Mouse (Mus musculus) embryonic facial prominence, embryonic 12.5 days (tissue): ENCODE measurements around the gene Olfr888. TPM values are rescaled to one million over a fixed set of nuclear protein-coding genes. Genes with fewer than 3 reads are reported as not detected.

Experiments used
- ATAC-seq: fragments of 200-750 bp; cut with Nextera tagmentation; 2 replicates; pipeline ENCODE4 v1.8.0; 2017; ENCODE audit not compliant: insufficient number of reproducible peaks, insufficient read depth, low FRiP score, low TSS enrichment
- H3K27ac ChIP-seq: fragments of 300-500 bp; sonication (generic); 2 replicates; pipeline ENCODE4 v1.5.1; 2016; ENCODE audit warnings: mild to moderate bottlenecking
- H3K27me3 ChIP-seq: fragments of 300-500 bp; sonication (generic); 2 replicates; pipeline ENCODE4 v1.6.1; 2016; ENCODE audit warnings: mild to moderate bottlenecking, moderate library complexity
- H3K36me3 ChIP-seq: fragments of 300-500 bp; sonication (generic); 2 replicates; pipeline ENCODE4 v1.6.1; 2016; ENCODE audit warnings: mild to moderate bottlenecking
- H3K4me1 ChIP-seq: fragments of 300-500 bp; sonication (generic); 2 replicates; pipeline ENCODE4 v1.6.1; 2016
- H3K4me2 ChIP-seq: fragments of 300-500 bp; sonication (generic); replicated peaks from 2 replicates; pipeline ENCODE4 v1.6.1; 2016; ENCODE audit warnings: mild to moderate bottlenecking, moderate library complexity
- H3K4me3 ChIP-seq: fragments of 300-500 bp; sonication (generic); 2 replicates; pipeline ENCODE4 v1.5.1; 2016; ENCODE audit warnings: mild to moderate bottlenecking
- H3K9ac ChIP-seq: fragments of 300-500 bp; sonication (generic); 2 replicates; pipeline ENCODE4 v1.6.1; 2016; ENCODE audit warnings: mild to moderate bottlenecking, moderate library complexity
- H3K9me3 ChIP-seq: fragments of 300-500 bp; sonication (generic); 2 replicates; pipeline ENCODE4 v1.6.1; 2016; ENCODE audit warnings: mild to moderate bottlenecking, moderate library complexity
- WGBS: fragments of 180-500 bp; shearing (Covaris S2); methylation state at CpG from one replicate; pipeline ENCODE4 v1.1.7; 2016; 5-methylcytosine and 5-hydroxymethylcytosine counted together
- polyA plus RNA-seq: library from polyadenylated mRNA; unstranded; fragments of >200 nt; fragmentation: Nextera tagmentation; extraction: Ambion mirVana; gene quantifications from 2 replicates; pipeline ENCODE4 v1.2.1, GENCODE M21; 2016

The Olfr888 gene
- not detected in 2 replicates for polyA plus RNA-seq

DNA sequence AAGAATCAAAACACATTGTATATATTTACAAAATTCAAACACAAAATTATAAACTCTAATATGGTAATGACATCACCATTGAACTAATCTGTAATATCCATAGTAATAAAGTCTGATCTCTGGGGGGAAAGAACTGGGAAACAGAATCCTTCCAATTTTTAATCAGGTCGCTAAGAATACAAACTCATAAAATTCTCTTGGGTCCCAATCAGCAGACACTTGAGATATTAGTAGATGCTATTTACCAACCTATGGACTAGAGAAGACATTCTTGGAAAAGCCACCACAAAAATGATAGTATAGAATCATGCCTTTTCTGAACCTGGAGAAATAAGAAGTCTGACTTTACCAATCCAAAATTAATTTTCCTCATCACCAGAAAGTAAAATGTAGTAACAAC, at the start of gene Olfr888:
Gene Olfr888, plus strand, starts transcription at position 301 of the 400 bp plus-strand sequence.
- H3K9ac ChIP-seq, result no peak within 1 kb of the TSS
- H3K4me1 ChIP-seq, result no peaks in the 10 kb centered on the region
- WGBS, result 80% methylated on average over 1 of the region's 1 CpGs
- H3K27me3 ChIP-seq, result no peaks in the 10 kb centered on the region
- ATAC-seq, result no peak
- no peaks in the 10 kb centered on the region for H3K9me3 ChIP-seq
- no peak within 1 kb of the TSS for H3K4me2 ChIP-seq
- no peak within 1 kb of the TSS for H3K4me3 ChIP-seq
- no peak within 1 kb of the TSS for H3K27ac ChIP-seq
- no peaks in the 10 kb centered on the region for H3K36me3 ChIP-seq

DNA sequence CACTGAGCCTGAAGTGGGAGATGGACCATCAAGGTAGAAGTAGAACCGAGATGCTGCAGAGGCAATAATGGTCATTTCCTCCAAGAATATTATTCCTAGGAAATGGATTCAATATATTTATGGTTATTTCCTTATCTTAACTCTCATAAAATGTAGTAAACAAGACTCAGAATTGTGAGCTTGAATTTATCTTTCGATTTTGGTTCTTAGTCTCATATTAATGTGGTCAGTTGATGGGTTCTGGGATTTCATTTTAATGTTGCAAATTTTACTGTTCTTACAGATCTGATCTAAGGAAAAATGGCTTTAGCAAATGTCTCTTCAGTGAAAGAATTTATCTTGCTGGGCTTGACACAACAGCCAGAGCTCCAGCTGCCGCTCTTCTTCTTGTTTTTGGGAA, 46.9 kb upstream of the Olfr888 start, which contains the start of gene Olfr885:
Gene Olfr885, plus strand, starts transcription at position 301 of the 400 bp plus-strand sequence.
- no peaks in the 10 kb centered on the region for H3K27me3 ChIP-seq
- H3K9ac ChIP-seq, result no peak within 1 kb of the TSS
- no peak within 1 kb of the TSS for H3K27ac ChIP-seq
- no peak for ATAC-seq
- H3K36me3 ChIP-seq, result no peaks in the 10 kb centered on the region
- H3K4me1 ChIP-seq, result no peaks in the 10 kb centered on the region
- H3K9me3 ChIP-seq, result no peaks in the 10 kb centered on the region
- no peak within 1 kb of the TSS for H3K4me3 ChIP-seq
- H3K4me2 ChIP-seq, result no peak within 1 kb of the TSS
- WGBS, result 86% methylated on average over 3 of the region's 3 CpGs

DNA sequence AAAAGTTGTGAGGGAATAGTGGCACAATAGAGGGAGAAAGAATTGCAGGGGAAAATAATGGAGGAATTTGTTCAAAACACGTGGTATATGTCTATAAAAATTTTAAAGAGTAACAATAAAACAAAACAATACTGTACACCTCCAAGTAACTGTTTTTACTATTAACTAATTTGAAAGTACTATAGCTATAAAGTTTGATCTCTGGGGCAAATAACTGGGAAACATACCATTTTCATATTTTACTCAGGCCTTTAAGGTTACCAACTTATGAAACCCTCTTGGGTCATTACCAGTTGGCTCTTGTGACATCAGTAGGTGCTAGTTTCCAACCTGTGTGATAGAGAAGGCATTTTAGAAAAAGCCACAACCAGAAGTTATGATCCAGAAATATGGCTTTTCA, 24.2 kb upstream of the Olfr888 start, which contains the start of gene Olfr887:
Gene Olfr887, plus strand, starts transcription at position 301 of the 400 bp plus-strand sequence.
- Histone ChIP-seq H3K9me3 (no peaks in the 10 kb centered on the region), H3K36me3 (no peaks in the 10 kb centered on the region), H3K4me1 (no peaks in the 10 kb centered on the region), H3K9ac (no peak within 1 kb of the TSS), H3K27ac (no peak within 1 kb of the TSS), H3K4me3 (no peak within 1 kb of the TSS), H3K27me3 (no peaks in the 10 kb centered on the region), H3K4me2 (no peak within 1 kb of the TSS)
- no peak for ATAC-seq
- WGBS, result 70% methylated on average over 1 of the region's 1 CpGs

DNA sequence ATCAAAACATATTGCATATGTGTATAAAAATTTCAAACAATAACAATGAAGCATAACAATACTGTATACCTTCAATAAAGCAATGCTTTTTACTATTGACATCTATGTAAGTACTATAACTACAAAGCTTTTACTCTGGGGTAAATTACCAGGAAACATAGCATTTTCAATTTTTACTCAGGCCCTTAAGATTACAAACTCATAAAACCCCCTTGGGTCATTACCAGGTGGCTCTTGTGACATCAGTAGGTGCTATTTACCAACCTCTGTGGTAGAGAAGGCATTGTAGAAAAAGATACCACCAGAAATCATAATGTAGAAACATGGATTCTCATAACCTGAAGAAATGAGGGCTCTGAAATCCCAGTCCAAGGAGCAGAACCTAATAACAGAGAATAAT, 7.0 kb downstream of the Olfr888 start, which contains the start of gene Olfr889:
Gene Olfr889, plus strand, starts transcription at position 301 of the 400 bp plus-strand sequence.
- no peaks in the 10 kb centered on the region for H3K36me3 ChIP-seq
- no peaks in the 10 kb centered on the region for H3K9me3 ChIP-seq
- H3K4me3 ChIP-seq, result no peak within 1 kb of the TSS
- H3K9ac ChIP-seq, result no peak within 1 kb of the TSS
- H3K27ac ChIP-seq, result no peak within 1 kb of the TSS
- no peak within 1 kb of the TSS for H3K4me2 ChIP-seq
- H3K4me1 ChIP-seq, result no peaks in the 10 kb centered on the region
- no peak for ATAC-seq
- H3K27me3 ChIP-seq, result no peaks in the 10 kb centered on the region

DNA sequence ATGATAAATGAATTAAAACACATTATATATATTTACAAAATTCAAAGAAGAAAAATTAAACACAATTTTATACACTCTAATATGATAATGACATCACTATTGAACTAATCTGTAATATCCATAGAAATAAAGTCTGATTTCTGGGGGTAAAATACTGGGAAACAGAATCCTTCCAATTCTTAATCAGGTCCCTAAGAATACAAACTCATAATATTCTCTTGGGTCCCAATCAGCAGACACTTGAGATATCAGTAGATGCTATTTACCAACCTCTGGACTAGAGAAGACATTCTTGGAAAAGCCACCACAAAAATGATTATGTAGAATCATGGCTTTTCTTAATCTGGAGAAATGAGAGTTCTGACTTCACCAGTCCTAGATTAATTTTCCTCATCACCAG, 34.3 kb downstream of the Olfr888 start, which contains the start of gene Olfr890:
Gene Olfr890, plus strand, starts transcription at position 301 of the 400 bp plus-strand sequence.
- Histone ChIP-seq H3K36me3 (no peaks in the 10 kb centered on the region), H3K4me2 (no peak within 1 kb of the TSS), H3K9ac (no peak within 1 kb of the TSS), H3K4me3 (no peak within 1 kb of the TSS), H3K9me3 (no peaks in the 10 kb centered on the region), H3K27me3 (no peaks in the 10 kb centered on the region), H3K4me1 (no peaks in the 10 kb centered on the region), H3K27ac (no peak within 1 kb of the TSS)
- no peak for ATAC-seq

Other genes with a start within 250 kb of the Olfr888 start
- gene Olfr145, start 211.4 kb upstream of the Olfr888 start, polyA plus RNA-seq, result not detected in 2 replicates
- not detected in 2 replicates for gene Olfr878, start 190.3 kb upstream of the Olfr888 start, polyA plus RNA-seq
- not detected in 2 replicates for gene Olfr881, start 116.3 kb upstream of the Olfr888 start, polyA plus RNA-seq
- gene Olfr883, start 82.3 kb upstream of the Olfr888 start, polyA plus RNA-seq, result not detected in 2 replicates
- not detected in 2 replicates for gene Olfr884, start 61.6 kb upstream of the Olfr888 start, polyA plus RNA-seq
- not detected in 2 replicates for gene Olfr885, start 46.8 kb upstream of the Olfr888 start, polyA plus RNA-seq
- gene Olfr887, start 24.1 kb upstream of the Olfr888 start, polyA plus RNA-seq, result not detected in 2 replicates
- 0.10 TPM in 2 replicates for gene Olfr889, start 7.1 kb downstream of the Olfr888 start, polyA plus RNA-seq
- gene Olfr890, start 34.4 kb downstream of the Olfr888 start, polyA plus RNA-seq, result not detected in 2 replicates
- gene Olfr891, start 72.7 kb downstream of the Olfr888 start, polyA plus RNA-seq, result not detected in 2 replicates
- gene Olfr893, start 100.2 kb downstream of the Olfr888 start, polyA plus RNA-seq, result not detected in 2 replicates
- not detected in 2 replicates for gene Olfr894, start 109.9 kb downstream of the Olfr888 start, polyA plus RNA-seq
- gene Olfr143, start 144.6 kb downstream of the Olfr888 start, polyA plus RNA-seq, result not detected in 2 replicates
- gene Olfr895, start 159.7 kb downstream of the Olfr888 start, polyA plus RNA-seq, result not detected in 2 replicates
- not detected in 2 replicates for gene Olfr896-ps1, start 183.0 kb downstream of the Olfr888 start, polyA plus RNA-seq
- gene Olfr25, start 220.9 kb downstream of the Olfr888 start, polyA plus RNA-seq, result not detected in 2 replicates
- not detected in 2 replicates for gene Olfr898, start 240.3 kb downstream of the Olfr888 start, polyA plus RNA-seq